In the genomic region with DNA sequence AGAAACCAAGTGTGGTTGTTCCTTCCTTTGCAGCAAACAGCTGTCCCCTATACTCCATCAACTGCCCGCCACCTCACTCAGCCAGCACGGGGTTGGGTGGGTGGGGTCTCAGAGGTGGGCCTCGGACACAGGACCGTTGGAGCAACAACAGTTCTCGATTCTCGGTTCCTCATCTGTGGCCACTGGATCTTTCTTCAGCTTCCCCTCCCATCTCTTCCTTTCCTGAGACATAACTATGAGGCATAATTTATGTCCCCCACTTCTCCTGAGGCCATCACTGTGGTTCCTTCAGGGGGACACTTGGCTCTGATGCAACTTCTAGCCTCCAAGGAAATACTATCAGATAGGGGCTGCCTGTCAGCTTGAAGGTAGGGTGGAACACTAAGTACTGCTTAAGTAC, we compare ENCODE assay signal across 25 mouse cellular contexts. TPM values are rescaled to one million over a fixed set of nuclear protein-coding genes. Genes with fewer than 3 reads are reported as not detected.
A peak's percentile ranks its signal among the peaks of the same experiment; 100 is the strongest.
DNase-seq lines count a peak whose midpoint lies in the region; ATAC-seq lines count a peak whose summit lies in the region.
"Had no signal": no experiment of that assay in that cellular context is flagged by ENCODE, and none has a peak within 500 bp of the region (broad histone marks: within the 10 kb centered on the region; RNA-seq: fewer than 3 reads in every experiment).

No protein-coding gene starts in this region.

- H3K4me3 ChIP-seq in embryonic facial prominence, embryonic 12.5 days = no peak overlapping the region
- H3K4me3 ChIP-seq in embryonic facial prominence, embryonic 10.5 days = no peak overlapping the region
- H3K4me3 ChIP-seq in embryonic facial prominence, embryonic 13.5 days = no peak overlapping the region
- no peak overlapping the region for H3K4me3 ChIP-seq in limb, embryonic 13.5 days
- H3K4me3 ChIP-seq: heart, embryonic 13.5 days; hindbrain, embryonic 15.5 days; intestine, embryonic 15.5 days; lung, embryonic 15.5 days; midbrain, embryonic 15.5 days; stomach, embryonic 15.5 days had no signal

- DNase-seq in embryonic facial prominence, embryonic 10.5 days (ENCODE audit: low spot score) = no peak
- no peak for DNase-seq in gastrocnemius, postnatal 14 days
- DNase-seq in gastrocnemius, postnatal 25 days = no peak
- no peak for DNase-seq in heart, postnatal 25 days (ENCODE audit: low spot score)
- DNase-seq: adrenal gland, postnatal 25 days; cerebellum, adult 18-20 months; cerebellum, postnatal 36 days; heart, postnatal 36 days; kidney, postnatal 36 days; layer of hippocampus, adult 9-11 months; right cerebral cortex, postnatal 14 days; spleen, adult 18-20 months had no signal

- 83% methylated on average over 6 of the region's 6 CpGs for WGBS in embryonic facial prominence, embryonic 12.5 days
- WGBS in embryonic facial prominence, embryonic 10.5 days = 89% methylated on average over 6 of the region's 6 CpGs
- 84% methylated on average over 6 of the region's 6 CpGs for WGBS in embryonic facial prominence, embryonic 13.5 days
- 71% methylated on average over 6 of the region's 6 CpGs for WGBS in limb, embryonic 13.5 days

- H3K27me3 ChIP-seq in embryonic facial prominence, embryonic 12.5 days = no peaks in the 10 kb centered on the region
- H3K27me3 ChIP-seq in embryonic facial prominence, embryonic 10.5 days (replicated peaks; ENCODE audit: low read depth, poor library complexity, severe bottlenecking) = 0 out of 2 replicates have a peak, but pooled peaks cover 12% of the 10 kb centered on the region
- no peaks in the 10 kb centered on the region for H3K27me3 ChIP-seq in embryonic facial prominence, embryonic 13.5 days
- H3K27me3 ChIP-seq in limb, embryonic 13.5 days = no peaks in the 10 kb centered on the region
- H3K27me3 ChIP-seq: hindbrain, embryonic 15.5 days; intestine, embryonic 15.5 days; stomach, embryonic 15.5 days had no signal

- intact Hi-C loops in gastrocnemius, postnatal 14 days (cut with DNase I; ENCODE audit: low total_unique reads) = no loop called here
- intact Hi-C loops in heart, postnatal 25 days (cut with DNase I) = no loop called here

- no peaks in the 10 kb centered on the region for H3K36me3 ChIP-seq in embryonic facial prominence, embryonic 12.5 days
- H3K36me3 ChIP-seq in embryonic facial prominence, embryonic 10.5 days (replicated peaks) = no peaks in the 10 kb centered on the region
- H3K36me3 ChIP-seq in embryonic facial prominence, embryonic 13.5 days = no peaks in the 10 kb centered on the region
- H3K36me3 ChIP-seq in limb, embryonic 13.5 days = no peaks in the 10 kb centered on the region
- H3K36me3 ChIP-seq: heart, embryonic 13.5 days; hindbrain, embryonic 15.5 days; intestine, embryonic 15.5 days; lung, embryonic 15.5 days; midbrain, embryonic 15.5 days; stomach, embryonic 15.5 days had no signal

- peak overlapping the region; percentile 71; the same call in 1 of the 2 replicates for H3K27ac ChIP-seq in embryonic facial prominence, embryonic 12.5 days
- H3K27ac ChIP-seq in embryonic facial prominence, embryonic 10.5 days (replicated peaks) = no peak overlapping the region
- H3K27ac ChIP-seq in embryonic facial prominence, embryonic 13.5 days = peak overlapping the region; percentile 78
- peak overlapping the region; percentile 93 for H3K27ac ChIP-seq in limb, embryonic 13.5 days
- H3K27ac ChIP-seq: heart, embryonic 13.5 days; hindbrain, embryonic 15.5 days; intestine, embryonic 15.5 days; lung, embryonic 15.5 days; midbrain, embryonic 15.5 days; stomach, embryonic 15.5 days had no signal

- no peak overlapping the region for H3K4me2 ChIP-seq in embryonic facial prominence, embryonic 12.5 days (replicated peaks)
- no peak overlapping the region for H3K4me2 ChIP-seq in embryonic facial prominence, embryonic 13.5 days
- no peak overlapping the region for H3K4me2 ChIP-seq in limb, embryonic 13.5 days (replicated peaks)
- H3K4me2 ChIP-seq: heart, embryonic 13.5 days; hindbrain, embryonic 15.5 days; intestine, embryonic 15.5 days; liver, embryonic 11.5 days; lung, embryonic 15.5 days; midbrain, embryonic 15.5 days; stomach, embryonic 15.5 days had no signal

- H3K9me3 ChIP-seq in embryonic facial prominence, embryonic 12.5 days = no peaks in the 10 kb centered on the region
- no peaks in the 10 kb centered on the region for H3K9me3 ChIP-seq in embryonic facial prominence, embryonic 10.5 days
- no peaks in the 10 kb centered on the region for H3K9me3 ChIP-seq in embryonic facial prominence, embryonic 13.5 days
- no peaks in the 10 kb centered on the region for H3K9me3 ChIP-seq in limb, embryonic 13.5 days
- H3K9me3 ChIP-seq: heart, embryonic 13.5 days; hindbrain, embryonic 15.5 days; intestine, embryonic 15.5 days; lung, embryonic 15.5 days; midbrain, embryonic 15.5 days; stomach, embryonic 15.5 days had no signal

- no peak overlapping the region for H3K9ac ChIP-seq in embryonic facial prominence, embryonic 12.5 days
- H3K9ac ChIP-seq in embryonic facial prominence, embryonic 13.5 days = no peak overlapping the region
- no peak overlapping the region for H3K9ac ChIP-seq in limb, embryonic 13.5 days
- H3K9ac ChIP-seq: heart, embryonic 13.5 days; hindbrain, embryonic 15.5 days; intestine, embryonic 15.5 days; lung, embryonic 15.5 days; midbrain, embryonic 15.5 days; stomach, embryonic 15.5 days had no signal

- no peak for ATAC-seq in embryonic facial prominence, embryonic 12.5 days (ENCODE audit: insufficient number of reproducible peaks, insufficient read depth, low FRiP score, low TSS enrichment)
- ATAC-seq in embryonic facial prominence, embryonic 13.5 days (ENCODE audit: insufficient number of reproducible peaks, insufficient read depth, low FRiP score, low TSS enrichment, low read depth) = no peak
- ATAC-seq in limb, embryonic 13.5 days (ENCODE audit: low FRiP score, low read depth) = no peak
- ATAC-seq in monocyte, adult 5-6 weeks (replicated peaks; ENCODE audit: insufficient number of reproducible peaks, low FRiP score, low TSS enrichment, poor library complexity, severe bottlenecking) = peak; percentile 64
- ATAC-seq: forebrain, embryonic 16.5 days; intestine, embryonic 15.5 days; midbrain, embryonic 15.5 days had no signal

- peaks cover 45% of the 10 kb centered on the region for H3K4me1 ChIP-seq in embryonic facial prominence, embryonic 12.5 days
- peaks cover 61% of the 10 kb centered on the region for H3K4me1 ChIP-seq in embryonic facial prominence, embryonic 10.5 days
- H3K4me1 ChIP-seq in embryonic facial prominence, embryonic 13.5 days = peaks cover 54% of the 10 kb centered on the region
- peaks cover 86% of the 10 kb centered on the region for H3K4me1 ChIP-seq in limb, embryonic 13.5 days

RNA-seq across cellular contexts. Expression of a gene that starts 15.8 kb away (rescaled TPM):
- 1.3 and 1.5 TPM in 2 replicates for polyA plus RNA-seq in embryonic facial prominence, embryonic 12.5 days (2016; fragmentation: Nextera tagmentation; extraction: Ambion mirVana)
- polyA plus RNA-seq in embryonic facial prominence, embryonic 10.5 days (2016; fragmentation: Nextera tagmentation; extraction: Ambion mirVana) = 1.3 and 1.5 TPM in 2 replicates
- 1.1 and 1.7 TPM in 2 replicates for polyA plus RNA-seq in embryonic facial prominence, embryonic 13.5 days (2015; fragmentation: Nextera tagmentation; extraction: Ambion mirVana)
- polyA plus RNA-seq in limb, embryonic 13.5 days (2015; fragmentation: Nextera tagmentation; extraction: Ambion mirVana) = 1.5 and 1.7 TPM in 2 replicates
- total RNA-seq in monocyte, adult 5-6 weeks (2017) = 26.6 to 48.8 TPM (median 47.3 TPM) in 3 replicates
- under 1 TPM; 0.31 to 0.44 TPM for total RNA-seq in gastrocnemius, postnatal 14 days (2021)
- total RNA-seq in gastrocnemius, postnatal 25 days (2021) = under 1 TPM; 0.21 to 0.36 TPM
- total RNA-seq in heart, postnatal 25 days (2021) = 1 to 10 TPM; 1.3 to 1.5 TPM
- total RNA-seq: MEL had no signal

RNA-seq across cellular contexts. Expression of a gene that starts 26.7 kb away (rescaled TPM):
- polyA plus RNA-seq in embryonic facial prominence, embryonic 12.5 days (2016; fragmentation: Nextera tagmentation; extraction: Ambion mirVana) = 537 and 538 TPM in 2 replicates
- polyA plus RNA-seq in embryonic facial prominence, embryonic 10.5 days (2016; fragmentation: Nextera tagmentation; extraction: Ambion mirVana) = 478 and 497 TPM in 2 replicates
- 338 and 383 TPM in 2 replicates for polyA plus RNA-seq in embryonic facial prominence, embryonic 13.5 days (2015; fragmentation: Nextera tagmentation; extraction: Ambion mirVana)
- 422 and 433 TPM in 2 replicates for polyA plus RNA-seq in limb, embryonic 13.5 days (2015; fragmentation: Nextera tagmentation; extraction: Ambion mirVana)
- 218 to 284 TPM (median 219 TPM) in 3 replicates for total RNA-seq in monocyte, adult 5-6 weeks (2017)
- total RNA-seq in gastrocnemius, postnatal 14 days (2021) = 10 to 100 TPM; 60.8 to 61.3 TPM
- 10 to 100 TPM; 61.8 to 62.6 TPM for total RNA-seq in gastrocnemius, postnatal 25 days (2021)
- 10 to 100 TPM; 50.9 to 53.9 TPM for total RNA-seq in heart, postnatal 25 days (2021)

Comparison
In these comparisons a context has a peak if more than half of its experiments do, and no peak if none do; other contexts are left out.
1. RNA of a gene that starts 15.8 kb away (total RNA-seq): 26.6 to 48.8 TPM in monocyte, adult 5-6 weeks; 1.3 to 1.5 TPM in heart, postnatal 25 days, 0.31 to 0.44 TPM in gastrocnemius, postnatal 14 days and 0.21 to 0.36 TPM in gastrocnemius, postnatal 25 days; every median in the first group is over 10 times any median in the second.